Mouse (Mus musculus): ENCODE results near the gene Cfap20.

DNA sequence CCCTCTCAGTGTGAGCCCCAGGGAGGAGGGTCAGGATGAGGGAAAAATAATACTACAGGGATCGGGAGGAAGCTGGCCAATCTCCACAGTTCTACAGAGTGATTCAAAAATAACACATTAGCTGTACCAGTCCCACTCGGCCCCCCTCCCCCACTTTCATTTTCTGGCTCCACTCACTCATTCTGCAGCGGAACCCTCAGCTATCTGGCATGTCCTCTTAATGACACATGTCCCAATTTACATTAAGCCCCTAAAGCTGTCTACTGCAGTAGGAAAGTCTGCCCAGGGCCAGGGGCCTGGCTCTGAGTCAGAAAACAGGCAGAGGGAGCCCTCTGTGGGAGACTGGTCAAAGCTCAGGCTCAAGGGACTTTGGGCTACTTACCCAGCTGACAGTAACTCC is 4.7 kb downstream of the Cfap20 start:
- TF ChIP-seq CTCF (IDR thresholded peaks at IDR 0.05; ENCODE audit: control insufficient read depth, insufficient read depth, insufficient read length) (no peak), MYOD1 (IDR thresholded peaks at IDR 0.05; ENCODE audit: control insufficient read depth, insufficient read length, low read depth) (no peak), USF1 (IDR thresholded peaks at IDR 0.05; ENCODE audit: low read depth) (no peak), MAX (IDR thresholded peaks at IDR 0.05) (no peak)

Measured in C2C12 (cell line).